Mouse (Mus musculus): ENCODE results near the gene Slc41a3. TPM values are rescaled to one million over a fixed set of nuclear protein-coding genes. Genes with fewer than 3 reads are reported as not detected.
"Not testable (repeated sequence)": the region's sequence is repeated elsewhere in the genome, so short reads cannot be mapped to it uniquely, and the experiment has no call there.

The Slc41a3 gene
- polyA plus RNA-seq, 1 experiment from 2014 or later = 39.7 TPM

DNA sequence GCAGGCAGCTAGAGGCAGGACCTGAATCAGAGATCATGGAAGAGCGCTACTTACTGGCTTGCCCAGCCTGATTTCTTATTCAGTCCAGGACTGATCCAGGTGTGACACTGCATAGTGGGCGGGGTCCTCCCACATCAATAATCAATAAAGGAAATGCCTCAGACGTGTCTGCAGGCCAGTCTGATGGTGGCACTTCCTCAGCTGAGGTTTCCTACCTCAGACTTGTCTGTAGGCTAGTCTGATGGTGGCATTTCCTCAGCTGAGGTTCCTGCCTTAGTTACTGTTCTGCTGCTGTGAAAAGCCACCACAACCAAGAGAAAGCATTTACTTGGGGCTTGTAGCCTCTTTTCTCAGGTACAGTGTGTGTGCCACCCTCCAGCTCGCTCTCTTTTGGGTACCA lies 23.0 kb downstream of the Slc41a3 start:
- no peak overlapping the region for H3K4me3 ChIP-seq
- no peaks in the 10 kb centered on the region; the same call in 1 of the 2 replicates for H3K9me3 ChIP-seq (replicated peaks)
- H3K27me3 ChIP-seq (replicated peaks) = no peaks in the 10 kb centered on the region
- H3K9ac ChIP-seq = no peak overlapping the region
- no peak for ATAC-seq
- H3K4me1 ChIP-seq = peaks cover 74% of the 10 kb centered on the region
- 72% methylated on average over 4 of the region's 4 CpGs for WGBS (ENCODE audit: insufficient replicate concordance)
- peaks cover 76% of the 10 kb centered on the region for H3K36me3 ChIP-seq
- peak overlapping the region; percentile 17 for H3K27ac ChIP-seq
- no peak overlapping the region for H3K4me2 ChIP-seq

DNA sequence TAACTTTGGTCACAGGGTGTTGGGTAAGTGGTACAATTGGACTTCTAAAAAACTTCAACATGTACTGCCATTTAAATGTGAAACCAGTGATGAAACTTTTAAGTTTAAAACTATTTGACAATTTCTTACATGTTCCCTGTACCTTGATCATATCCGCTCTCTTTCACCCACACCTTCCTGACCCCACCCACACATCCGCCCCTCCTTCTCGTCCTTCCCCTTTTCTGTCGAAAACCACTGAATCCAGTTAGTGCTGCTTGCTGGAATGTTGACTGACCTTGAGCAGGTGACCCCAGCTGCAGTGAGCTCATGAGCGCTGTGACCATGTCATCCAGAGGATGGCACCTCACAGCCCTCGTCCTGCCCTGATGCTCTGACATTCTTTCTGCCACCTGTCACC lies 25.0 kb downstream of the Slc41a3 start:
- 65% methylated on average over 6 of the region's 6 CpGs for WGBS (ENCODE audit: insufficient replicate concordance)
- Histone ChIP-seq H3K4me2 (no peak overlapping the region), H3K27ac (peak overlapping the region; percentile 33), H3K4me1 (peaks cover 56% of the 10 kb centered on the region), H3K4me3 (no peak overlapping the region), H3K9me3 (replicated peaks) (no peaks in the 10 kb centered on the region; the same call in 1 of the 2 replicates), H3K9ac (no peak overlapping the region), H3K27me3 (replicated peaks) (no peaks in the 10 kb centered on the region), H3K36me3 (peaks cover 95% of the 10 kb centered on the region)
- ATAC-seq = no peak

GRCm38 (mm10) chr6:90630427-90630826 lies 25.9 kb downstream of the Slc41a3 start:
- Histone ChIP-seq H3K4me1 (peaks cover 56% of the 10 kb centered on the region), H3K9ac (no peak overlapping the region), H3K27ac (peak overlapping the region; percentile 29), H3K27me3 (replicated peaks) (no peaks in the 10 kb centered on the region), H3K9me3 (replicated peaks) (no peaks in the 10 kb centered on the region; the same call in 1 of the 2 replicates), H3K4me3 (no peak overlapping the region), H3K36me3 (peaks cover 98% of the 10 kb centered on the region), H3K4me2 (no peak overlapping the region)
- ATAC-seq = no peak
- 85% methylated on average over 7 of the region's 7 CpGs for WGBS (ENCODE audit: insufficient replicate concordance)

DNA sequence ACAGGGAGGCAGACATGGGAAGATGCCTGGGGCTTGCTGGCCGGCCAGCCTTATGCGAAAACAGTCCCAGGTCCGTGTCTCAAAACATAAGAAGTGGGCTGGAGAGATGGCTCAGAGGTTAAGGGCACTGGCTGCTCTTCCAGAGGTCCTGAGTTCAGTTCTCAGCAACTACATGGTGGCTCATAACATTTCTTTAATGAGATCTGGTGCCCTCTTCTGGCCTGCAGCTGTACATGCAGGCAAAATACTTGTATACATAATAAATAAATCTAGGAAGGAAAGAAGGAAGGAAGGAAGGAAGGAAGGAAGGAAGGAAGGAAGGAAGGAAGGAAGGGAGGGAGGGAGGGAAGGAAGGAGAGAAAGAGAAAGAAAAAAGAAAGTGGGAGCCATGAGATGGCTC lies 28.0 kb downstream of the Slc41a3 start:
- ATAC-seq = not testable (repeated sequence)
- WGBS (ENCODE audit: insufficient replicate concordance) = 65% methylated on average over 3 of the region's 3 CpGs

DNA sequence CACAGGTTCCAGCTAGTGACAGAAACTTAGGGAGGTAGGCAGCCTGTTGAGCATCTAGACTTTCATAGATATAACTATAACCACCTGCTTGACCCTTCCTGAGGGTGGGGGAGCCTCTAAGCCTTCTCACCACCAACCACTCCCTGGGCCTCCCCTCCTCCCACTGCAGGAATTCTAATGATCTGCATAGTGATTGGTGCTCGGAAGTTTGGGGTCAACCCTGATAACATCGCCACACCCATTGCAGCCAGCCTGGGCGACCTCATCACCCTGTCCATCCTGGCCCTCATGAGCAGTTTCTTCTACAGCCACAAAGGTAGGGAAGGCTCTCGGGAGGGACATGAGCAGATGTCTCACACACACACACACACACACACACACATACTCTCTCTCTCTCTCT lies 30.6 kb downstream of the Slc41a3 start:
- Histone ChIP-seq H3K9me3 (replicated peaks) (no peaks in the 10 kb centered on the region; the same call in 1 of the 2 replicates), H3K27me3 (replicated peaks) (no peaks in the 10 kb centered on the region), H3K4me1 (peaks cover 12% of the 10 kb centered on the region; the same call in 1 of the 2 replicates), H3K9ac (no peak overlapping the region; the same call in 1 of the 2 replicates), H3K27ac (no peak overlapping the region), H3K4me2 (no peak overlapping the region), H3K4me3 (no peak overlapping the region), H3K36me3 (peaks cover 98% of the 10 kb centered on the region)
- 48% methylated on average over 4 of the region's 4 CpGs for WGBS (ENCODE audit: insufficient replicate concordance)
- no peak for ATAC-seq

More for the DNA sequence above, 28.0 kb downstream of the Slc41a3 start:
- H3K4me3 ChIP-seq; H3K4me2 ChIP-seq; H3K9me3 ChIP-seq (replicated peaks); H3K9ac ChIP-seq; H3K27me3 ChIP-seq (replicated peaks): not testable (repeated sequence)
- Histone ChIP-seq H3K27ac (peak overlapping the region; percentile 34; the same call in 1 of the 2 replicates), H3K4me1 (peaks cover 36% of the 10 kb centered on the region), H3K36me3 (peaks cover 98% of the 10 kb centered on the region)

GRCm38 (mm10) chr6:90635611-90636010 lies 31.1 kb downstream of the Slc41a3 start:
- H3K4me3 ChIP-seq = no peak overlapping the region
- H3K27me3 ChIP-seq (replicated peaks) = no peaks in the 10 kb centered on the region
- no peaks in the 10 kb centered on the region; the same call in 1 of the 2 replicates for H3K9me3 ChIP-seq (replicated peaks)
- no peak for ATAC-seq
- H3K4me1 ChIP-seq = peaks cover 11% of the 10 kb centered on the region; the same call in 1 of the 2 replicates
- peaks cover 98% of the 10 kb centered on the region for H3K36me3 ChIP-seq
- WGBS (ENCODE audit: insufficient replicate concordance) = 79% methylated on average over 3 of the region's 3 CpGs
- H3K27ac ChIP-seq = no peak overlapping the region
- H3K4me2 ChIP-seq = no peak overlapping the region
- H3K9ac ChIP-seq = no peak overlapping the region

GRCm38 (mm10) chr6:90643057-90643456 lies 38.5 kb downstream of the Slc41a3 start:
- 90% methylated on average over 3 of the region's 3 CpGs for WGBS (ENCODE audit: insufficient replicate concordance)
- ATAC-seq = no peak

DNA sequence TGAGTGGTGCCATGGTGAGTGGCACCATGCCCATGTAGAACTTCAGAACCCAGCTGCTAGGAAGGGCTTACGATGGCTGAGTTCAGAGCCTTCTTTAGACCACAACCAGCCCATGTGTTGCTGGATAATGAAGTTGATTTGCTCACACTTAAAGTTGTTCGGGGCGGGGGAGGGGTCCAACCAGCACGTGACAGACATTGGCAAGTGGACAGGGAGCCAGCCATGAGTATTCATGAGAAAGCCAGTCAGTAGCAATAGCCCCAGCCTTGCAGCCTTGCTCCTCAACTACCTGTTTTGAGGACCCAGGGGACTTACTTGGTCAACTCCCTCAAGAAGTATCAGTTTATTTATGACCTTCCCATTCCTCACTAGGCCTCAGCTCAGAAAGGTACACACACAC lies 40.4 kb downstream of the Slc41a3 start:
- Histone ChIP-seq H3K4me2 (no peak overlapping the region), H3K9ac (no peak overlapping the region), H3K27me3 (replicated peaks) (no peaks in the 10 kb centered on the region), H3K4me3 (no peak overlapping the region), H3K4me1 (peaks cover 10% of the 10 kb centered on the region), H3K9me3 (replicated peaks) (no peaks in the 10 kb centered on the region), H3K27ac (no peak overlapping the region), H3K36me3 (peaks cover 64% of the 10 kb centered on the region)
- 80% methylated on average over 4 of the region's 4 CpGs for WGBS (ENCODE audit: insufficient replicate concordance)
- ATAC-seq = no peak

More at GRCm38 (mm10) chr6:90643057-90643456, 38.5 kb downstream of the Slc41a3 start:
- H3K4me3 ChIP-seq = no peak overlapping the region
- H3K9ac ChIP-seq = no peak overlapping the region
- H3K27ac ChIP-seq = no peak overlapping the region
- no peaks in the 10 kb centered on the region for H3K27me3 ChIP-seq (replicated peaks)
- H3K4me1 ChIP-seq = no peaks in the 10 kb centered on the region
- no peak overlapping the region for H3K4me2 ChIP-seq
- no peaks in the 10 kb centered on the region for H3K9me3 ChIP-seq (replicated peaks)
- peaks cover 83% of the 10 kb centered on the region for H3K36me3 ChIP-seq

GRCm38 (mm10) chr6:90648391-90648790 lies 43.9 kb downstream of the Slc41a3 start:
- no peak overlapping the region for H3K4me3 ChIP-seq
- H3K9me3 ChIP-seq (replicated peaks) = no peaks in the 10 kb centered on the region
- WGBS (ENCODE audit: insufficient replicate concordance) = 86% methylated on average over 6 of the region's 6 CpGs
- no peak overlapping the region for H3K27ac ChIP-seq
- H3K36me3 ChIP-seq = peaks cover 30% of the 10 kb centered on the region
- no peaks in the 10 kb centered on the region for H3K27me3 ChIP-seq (replicated peaks)
- no peak for ATAC-seq
- no peak overlapping the region for H3K4me2 ChIP-seq
- peaks cover 10% of the 10 kb centered on the region for H3K4me1 ChIP-seq
- no peak overlapping the region for H3K9ac ChIP-seq

GRCm38 (mm10) chr6:90649279-90649678 lies 44.8 kb downstream of the Slc41a3 start:
- ATAC-seq = no peak
- no peak overlapping the region for H3K27ac ChIP-seq
- peaks cover 10% of the 10 kb centered on the region for H3K4me1 ChIP-seq
- no peak overlapping the region for H3K4me2 ChIP-seq
- no peak overlapping the region for H3K4me3 ChIP-seq
- H3K36me3 ChIP-seq = peaks cover 21% of the 10 kb centered on the region
- 46% methylated on average over 4 of the region's 4 CpGs for WGBS (ENCODE audit: insufficient replicate concordance)
- no peaks in the 10 kb centered on the region for H3K9me3 ChIP-seq (replicated peaks)
- H3K9ac ChIP-seq = no peak overlapping the region
- H3K27me3 ChIP-seq (replicated peaks) = no peaks in the 10 kb centered on the region

DNA sequence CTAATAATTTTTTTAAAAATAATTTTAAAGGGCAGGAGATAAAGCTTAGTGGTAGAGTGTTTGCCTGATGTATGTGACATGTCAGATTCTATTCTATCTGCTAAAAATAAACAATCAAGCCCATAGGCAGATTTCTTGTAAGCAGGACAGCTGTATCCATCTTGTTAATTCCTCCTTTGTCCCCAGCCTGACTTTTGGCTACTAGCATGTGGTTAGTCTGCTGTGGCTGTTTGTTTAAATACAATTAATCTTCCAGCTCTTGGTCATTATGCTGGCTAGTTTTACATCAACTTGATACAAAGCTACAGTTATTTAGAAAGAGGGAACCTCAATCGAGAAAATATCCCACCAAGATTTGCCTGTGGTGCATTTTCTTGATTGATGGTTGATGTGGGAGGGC lies 46.1 kb downstream of the Slc41a3 start:
- no peak overlapping the region for H3K4me3 ChIP-seq
- H3K4me2 ChIP-seq = no peak overlapping the region
- no peak overlapping the region for H3K9ac ChIP-seq
- 44% methylated on average over 1 of the region's 1 CpGs for WGBS (ENCODE audit: insufficient replicate concordance)
- no peaks in the 10 kb centered on the region for H3K9me3 ChIP-seq (replicated peaks)
- H3K27ac ChIP-seq = no peak overlapping the region
- peaks cover 10% of the 10 kb centered on the region for H3K4me1 ChIP-seq
- ATAC-seq = no peak
- H3K36me3 ChIP-seq = peaks cover 8% of the 10 kb centered on the region
- H3K27me3 ChIP-seq (replicated peaks) = no peaks in the 10 kb centered on the region

GRCm38 (mm10) chr6:90653736-90654135 lies 49.2 kb downstream of the Slc41a3 start:
- Histone ChIP-seq H3K4me1 (peaks cover 18% of the 10 kb centered on the region), H3K27me3 (replicated peaks) (no peaks in the 10 kb centered on the region), H3K27ac (no peak overlapping the region), H3K4me2 (no peak overlapping the region), H3K4me3 (no peak overlapping the region), H3K9me3 (replicated peaks) (no peaks in the 10 kb centered on the region), H3K9ac (no peak overlapping the region), H3K36me3 (no peaks in the 10 kb centered on the region)
- 33% methylated on average over 2 of the region's 2 CpGs for WGBS (ENCODE audit: insufficient replicate concordance)
- ATAC-seq = no peak

GRCm38 (mm10) chr6:90656344-90656850 lies 51.9 kb downstream of the Slc41a3 start:
- WGBS (ENCODE audit: insufficient replicate concordance) = 39% methylated on average over 2 of the region's 2 CpGs
- not testable (repeated sequence) for ATAC-seq; H3K4me2 ChIP-seq; H3K27me3 ChIP-seq (replicated peaks); H3K9ac ChIP-seq; H3K27ac ChIP-seq; H3K4me3 ChIP-seq; H3K9me3 ChIP-seq (replicated peaks); H3K36me3 ChIP-seq
- H3K4me1 ChIP-seq = peaks cover 34% of the 10 kb centered on the region

Measured in liver, embryonic 12.5 days (tissue).